Mouse (Mus musculus) heart, postnatal 14 days (tissue): ENCODE results near the gene Rasl10a. TPM values are rescaled to one million over a fixed set of nuclear protein-coding genes. Genes with fewer than 3 reads are reported as not detected.

ENCODE experiments used
- microRNA-seq, 2 experiments: library from miRNA; unstranded; fragments of <30 nt; microRNA quantifications; one replicate each; pipeline ENCODE4 v1.2.0; 2021 to 2022
- total RNA-seq, 2 experiments: library from RNA; stranded (reverse); gene quantifications; 2 replicates each; pipeline ENCODE4 v1.2.3; 2021

The Rasl10a gene
- total RNA-seq, 2 experiments from 2014 or later = 3.7 to 4.4 TPM

Small RNA genes within 50 kb of the gene (microRNA-seq; reads per million reads assigned to microRNA genes)
- 0 reads per million in 2 experiments for gene Gm47296

Other genes with a start within 250 kb of the Rasl10a start
- gene Nf2, start 208.6 kb upstream of the Rasl10a start, total RNA-seq = 10 to 100 TPM; 82.9 to 84.2 TPM
- gene Nipsnap1, start 184.2 kb upstream of the Rasl10a start, total RNA-seq = 1 to 10 TPM; 2.1 to 2.2 TPM
- gene Thoc5, start 162.8 kb upstream of the Rasl10a start, total RNA-seq = 10 to 100 TPM; 16.7 to 17.3 TPM
- under 1 TPM in 1 of 2 experiments, not detected in 1; 0.05 TPM for gene Nefh, start 110.1 kb upstream of the Rasl10a start, total RNA-seq
- gene Ap1b1, start 71.3 kb upstream of the Rasl10a start, total RNA-seq = 10 to 100 TPM; 48.9 to 51.7 TPM
- gene Gas2l1, start 7.2 kb downstream of the Rasl10a start, total RNA-seq = 10 to 100 TPM; 17.8 to 18.7 TPM
- gene Rhbdd3, start 40.8 kb downstream of the Rasl10a start, total RNA-seq = 10 to 100 TPM; 18.7 to 20.5 TPM
- 100 to 1,000 TPM; 119 to 131 TPM for gene Ewsr1, start 41.1 kb downstream of the Rasl10a start, total RNA-seq
- 1 to 10 TPM; 4.1 to 4.6 TPM for gene Emid1, start 94.1 kb downstream of the Rasl10a start, total RNA-seq
- 10 to 100 TPM; 69.9 to 70.5 TPM for gene Kremen1, start 203.4 kb downstream of the Rasl10a start, total RNA-seq